Mouse (Mus musculus) kidney, embryonic 16.5 days (tissue): ENCODE results near the gene Ung. TPM values are rescaled to one million over a fixed set of nuclear protein-coding genes. Genes with fewer than 3 reads are reported as not detected.

Experiments used
- ATAC-seq: fragments of 200-750 bp; cut with Nextera tagmentation; 2 replicates; pipeline ENCODE4 v1.8.0; 2017; ENCODE audit warnings: moderate TSS enrichment; ENCODE audit not compliant: low FRiP score, low TSS enrichment
- H3K27ac ChIP-seq: fragments of 300-500 bp; sonication (generic); 2 replicates; pipeline ENCODE4 v1.5.1; 2014; ENCODE audit warnings: low read length
- H3K27me3 ChIP-seq: fragments of 300-500 bp; sonication (generic); 2 replicates; pipeline ENCODE4 v1.6.1; 2014; ENCODE audit warnings: low read length, control low read depth, mixed read lengths; ENCODE audit not compliant: insufficient read depth
- H3K36me3 ChIP-seq: fragments of 300-500 bp; sonication (generic); 2 replicates; pipeline ENCODE4 v1.6.1; 2014; ENCODE audit warnings: low read length, control low read depth, mixed read lengths; ENCODE audit not compliant: insufficient read depth
- H3K4me1 ChIP-seq: fragments of 300-500 bp; sonication (generic); 2 replicates; pipeline ENCODE4 v1.6.1; 2014; ENCODE audit warnings: low read length, control low read depth, mixed read lengths; ENCODE audit not compliant: insufficient read depth
- H3K4me2 ChIP-seq: fragments of 300-500 bp; sonication (generic); replicated peaks from 2 replicates; pipeline ENCODE4 v1.6.1; 2014; ENCODE audit warnings: low read depth, low read length
- H3K4me3 ChIP-seq: fragments of 300-500 bp; sonication (generic); 2 replicates; pipeline ENCODE4 v1.5.1; 2014; ENCODE audit warnings: mild to moderate bottlenecking, low read length
- H3K9ac ChIP-seq: fragments of 300-500 bp; sonication (generic); replicated peaks from 2 replicates; pipeline ENCODE4 v1.6.1; 2014; ENCODE audit warnings: low read length
- H3K9me3 ChIP-seq: fragments of 300-500 bp; sonication (generic); 2 replicates; pipeline ENCODE4 v1.6.1; 2016; ENCODE audit warnings: low read length, control low read depth
- WGBS: fragments of 180-500 bp; shearing (Covaris S2); extraction: QIAGEN DNeasy Blood & Tissue Kit; methylation state at CpG from one replicate; pipeline ENCODE4 v1.1.7; 2014; 5-methylcytosine and 5-hydroxymethylcytosine counted together
- polyA plus RNA-seq: library from polyadenylated mRNA; unstranded; fragments of >200 nt; fragmentation: Nextera tagmentation; extraction: Ambion mirVana; gene quantifications from 2 replicates; pipeline ENCODE4 v1.2.1, GENCODE M21; 2015

The Ung gene
- polyA plus RNA-seq, 1 experiment from 2014 or later, result 56.2 TPM

GRCm38 (mm10) chr5:114162106-114162815 lies 32.1 kb downstream of the Ung start:
- Histone ChIP-seq H3K9ac (no peak overlapping the region), H3K4me3 (no peak overlapping the region), H3K36me3 (no peaks in the 10 kb centered on the region), H3K4me1 (no peaks in the 10 kb centered on the region), H3K4me2 (no peak overlapping the region), H3K27me3 (no peaks in the 10 kb centered on the region), H3K27ac (no peak overlapping the region), H3K9me3 (no peaks in the 10 kb centered on the region)
- no peak for ATAC-seq
- WGBS, result 56% methylated on average over 12 of the region's 12 CpGs

- Histone ChIP-seq H3K4me3 (no peak overlapping the region), H3K27ac (no peak overlapping the region), H3K4me2 (no peak overlapping the region), H3K9me3 (no peaks in the 10 kb centered on the region), H3K27me3 (no peaks in the 10 kb centered on the region), H3K4me1 (no peaks in the 10 kb centered on the region), H3K9ac (no peak overlapping the region), H3K36me3 (no peaks in the 10 kb centered on the region)
- WGBS, result 72% methylated on average over 6 of the region's 6 CpGs
- no peak for ATAC-seq
Measured at GRCm38 (mm10) chr5:114163117-114163696, 33.0 kb downstream of the Ung start.

- no peak overlapping the region for H3K4me3 ChIP-seq
- no peak for ATAC-seq
Measured at GRCm38 (mm10) chr5:114170345-114170744, 40.2 kb downstream of the Ung start.

GRCm38 (mm10) chr5:114172936-114173335 lies 42.8 kb downstream of the Ung start:
- no peak overlapping the region for H3K4me3 ChIP-seq
- no peak overlapping the region for H3K4me2 ChIP-seq
- no peak overlapping the region for H3K27ac ChIP-seq
- H3K27me3 ChIP-seq, result no peaks in the 10 kb centered on the region
- no peaks in the 10 kb centered on the region for H3K9me3 ChIP-seq
- WGBS, result 90% methylated on average over 3 of the region's 3 CpGs
- H3K4me1 ChIP-seq, result peaks cover 16% of the 10 kb centered on the region
- H3K9ac ChIP-seq, result no peak overlapping the region
- no peak for ATAC-seq
- H3K36me3 ChIP-seq, result no peaks in the 10 kb centered on the region

More at GRCm38 (mm10) chr5:114170345-114170744, 40.2 kb downstream of the Ung start:
- H3K4me2 ChIP-seq, result no peak overlapping the region
- H3K4me1 ChIP-seq, result peaks cover 11% of the 10 kb centered on the region; the same call in 1 of the 2 replicates
- H3K9ac ChIP-seq, result no peak overlapping the region
- no peaks in the 10 kb centered on the region for H3K9me3 ChIP-seq
- H3K27me3 ChIP-seq, result no peaks in the 10 kb centered on the region
- 80% methylated on average over 7 of the region's 7 CpGs for WGBS
- no peak overlapping the region for H3K27ac ChIP-seq
- no peaks in the 10 kb centered on the region for H3K36me3 ChIP-seq

- ATAC-seq, result no peak
- peaks cover 2% of the 10 kb centered on the region; the same call in 1 of the 2 replicates for H3K9me3 ChIP-seq
- no peak overlapping the region for H3K27ac ChIP-seq
- H3K9ac ChIP-seq, result no peak overlapping the region
- H3K4me1 ChIP-seq, result peaks cover 16% of the 10 kb centered on the region
- no peak overlapping the region for H3K4me2 ChIP-seq
- 75% methylated on average over 7 of the region's 7 CpGs for WGBS
- no peaks in the 10 kb centered on the region for H3K36me3 ChIP-seq
- no peak overlapping the region for H3K4me3 ChIP-seq
- no peaks in the 10 kb centered on the region for H3K27me3 ChIP-seq
Measured at GRCm38 (mm10) chr5:114173458-114173857, 43.3 kb downstream of the Ung start.

GRCm38 (mm10) chr5:114173877-114174581 lies 43.8 kb downstream of the Ung start:
- H3K9ac ChIP-seq, result no peak overlapping the region; the same call in 1 of the 2 replicates
- ATAC-seq, result no peak
- no peaks in the 10 kb centered on the region for H3K27me3 ChIP-seq

GRCm38 (mm10) chr5:114174639-114175038 lies 44.5 kb downstream of the Ung start:
- H3K4me3 ChIP-seq, result peak overlapping the region; percentile 20
- peak; percentile 10; the same call in 1 of the 2 replicates for ATAC-seq
- H3K27ac ChIP-seq, result no peak overlapping the region
- no peaks in the 10 kb centered on the region for H3K27me3 ChIP-seq
- peaks cover 16% of the 10 kb centered on the region for H3K4me1 ChIP-seq
- peak overlapping the region; percentile 42 for H3K4me2 ChIP-seq
- peaks cover 3% of the 10 kb centered on the region; the same call in 1 of the 2 replicates for H3K9me3 ChIP-seq
- H3K9ac ChIP-seq, result no peak overlapping the region
- H3K36me3 ChIP-seq, result no peaks in the 10 kb centered on the region
- 11% methylated on average over 16 of the region's 16 CpGs for WGBS

More at GRCm38 (mm10) chr5:114173877-114174581, 43.8 kb downstream of the Ung start:
- Histone ChIP-seq H3K27ac (no peak overlapping the region), H3K4me3 (peak overlapping the region; percentile 20; the same call in 1 of the 2 replicates), H3K36me3 (no peaks in the 10 kb centered on the region), H3K4me1 (peaks cover 16% of the 10 kb centered on the region), H3K4me2 (peak overlapping the region; percentile 42), H3K9me3 (peaks cover 3% of the 10 kb centered on the region; the same call in 1 of the 2 replicates)
- WGBS, result 24% methylated on average over 12 of the region's 16 CpGs

- under 1% methylated on average over 24 of the region's 26 CpGs for WGBS
- Histone ChIP-seq H3K9me3 (peaks cover 3% of the 10 kb centered on the region; the same call in 1 of the 2 replicates), H3K36me3 (no peaks in the 10 kb centered on the region), H3K4me1 (peaks cover 16% of the 10 kb centered on the region), H3K27ac (peak overlapping the region; percentile 87), H3K4me2 (peak overlapping the region; percentile 88), H3K9ac (peak overlapping the region; percentile 75), H3K27me3 (no peaks in the 10 kb centered on the region), H3K4me3 (peak overlapping the region; percentile 66)
- ATAC-seq, result peak; percentile 98
Measured at GRCm38 (mm10) chr5:114175596-114176171, 45.5 kb downstream of the Ung start.

GRCm38 (mm10) chr5:114176548-114177400 lies 46.6 kb downstream of the Ung start:
- ATAC-seq, result no peak
- 50% methylated on average over 8 of the region's 8 CpGs for WGBS
- H3K27me3 ChIP-seq, result no peaks in the 10 kb centered on the region
- H3K27ac ChIP-seq, result peak overlapping the region; percentile 69
- peak overlapping the region; percentile 75 for H3K9ac ChIP-seq
- H3K9me3 ChIP-seq, result peaks cover 3% of the 10 kb centered on the region; the same call in 1 of the 2 replicates
- peak overlapping the region; percentile 66 for H3K4me3 ChIP-seq
- peaks cover 16% of the 10 kb centered on the region for H3K4me1 ChIP-seq
- peak overlapping the region; percentile 88 for H3K4me2 ChIP-seq
- no peaks in the 10 kb centered on the region for H3K36me3 ChIP-seq
